Mouse (Mus musculus) adrenal gland (tissue): ENCODE results near the gene Cryzl2.

Experiments
- intact Hi-C: fragments of 180-260 bp; cut with DNase I; formaldehyde crosslinking; loops from one replicate; pipeline ENCODE4 v1.15.1; 2025

Cryzl2 gene

DNA sequence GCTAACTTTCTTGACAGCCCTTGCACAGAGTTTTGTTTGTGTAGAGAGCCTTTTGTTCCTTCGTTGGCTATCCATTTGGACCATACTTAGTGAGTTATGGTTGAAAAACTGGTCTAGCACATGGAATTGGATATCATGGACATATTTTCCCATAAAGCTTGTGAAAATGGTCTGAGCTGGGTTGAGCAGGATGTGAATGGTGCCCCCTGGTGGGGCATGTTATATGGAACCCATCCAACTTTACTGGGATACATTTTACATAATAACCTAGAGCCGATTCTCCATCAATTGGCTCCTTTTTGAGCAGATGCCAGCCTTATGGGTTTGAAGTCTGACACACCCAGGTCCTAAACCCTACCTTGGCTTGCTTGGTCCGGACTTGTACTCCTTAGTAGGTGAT is 6.8 kb downstream of the Cryzl2 start:
- intact Hi-C loops = no loop called here

GRCm38 (mm10) chr1:157467866-157468265 is 9.5 kb downstream of the Cryzl2 start:
- intact Hi-C loops = no loop called here

DNA sequence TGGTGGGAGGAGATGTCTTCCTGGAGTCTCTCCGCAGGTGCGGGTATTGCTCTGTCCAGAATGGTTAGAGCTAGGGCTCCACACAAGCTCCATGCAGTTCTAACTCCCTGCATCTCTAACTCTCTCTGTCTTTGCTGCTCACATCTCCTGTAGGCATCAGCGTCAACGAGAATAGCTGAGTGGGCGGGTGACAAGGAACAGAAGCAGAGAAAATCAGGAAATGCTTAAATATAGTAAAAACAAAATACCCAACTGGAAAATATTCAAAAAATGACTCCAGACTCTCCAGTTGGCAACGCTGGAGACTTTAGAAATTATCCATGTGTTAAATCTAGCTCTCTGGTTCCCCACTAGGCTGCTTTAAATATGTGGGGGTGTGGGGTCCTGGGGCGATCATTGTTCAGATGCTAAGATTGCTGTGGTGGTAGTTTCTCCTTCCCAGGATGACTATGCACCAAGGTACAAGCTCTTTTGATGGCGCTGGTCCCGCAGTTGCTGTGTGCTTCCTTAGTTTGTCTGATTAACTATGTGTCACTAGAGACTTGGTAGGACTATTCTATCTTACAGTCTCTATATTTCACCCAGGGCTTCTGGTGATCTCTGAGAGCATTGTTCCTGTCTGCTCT is 12.5 kb downstream of the Cryzl2 start:
- intact Hi-C loops = loop anchor here (5.0 kb wide), 1 partner anchor 61 kb away; no protein-coding TSS in a partner anchor

GRCm38 (mm10) chr1:157472716-157473115 is 14.3 kb downstream of the Cryzl2 start:
- intact Hi-C loops = loop anchor here (5.0 kb wide), 1 partner anchor 60 kb away; no protein-coding TSS in a partner anchor

DNA sequence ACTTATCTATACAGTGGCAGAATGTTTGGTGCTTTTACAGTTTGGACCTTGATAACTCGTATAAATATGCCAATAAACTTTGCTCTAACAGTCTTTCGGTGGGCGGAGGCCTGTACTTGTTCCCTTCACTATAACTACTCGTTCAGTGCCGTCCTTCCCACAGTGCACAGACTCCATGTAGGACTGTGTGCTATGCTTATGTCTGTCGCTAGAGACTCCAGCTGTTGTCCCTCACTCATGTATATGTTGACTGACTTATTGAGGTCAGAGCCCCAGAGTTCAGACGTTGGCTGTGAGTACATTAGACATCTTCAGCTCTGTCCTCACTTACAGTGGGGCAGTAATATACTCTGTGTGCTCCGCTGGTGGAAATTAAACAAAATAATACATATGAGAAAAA is 16.5 kb downstream of the Cryzl2 start:
- intact Hi-C loops = loop anchor here (5.0 kb wide), 1 partner anchor 57 kb away; no protein-coding TSS in a partner anchor

DNA sequence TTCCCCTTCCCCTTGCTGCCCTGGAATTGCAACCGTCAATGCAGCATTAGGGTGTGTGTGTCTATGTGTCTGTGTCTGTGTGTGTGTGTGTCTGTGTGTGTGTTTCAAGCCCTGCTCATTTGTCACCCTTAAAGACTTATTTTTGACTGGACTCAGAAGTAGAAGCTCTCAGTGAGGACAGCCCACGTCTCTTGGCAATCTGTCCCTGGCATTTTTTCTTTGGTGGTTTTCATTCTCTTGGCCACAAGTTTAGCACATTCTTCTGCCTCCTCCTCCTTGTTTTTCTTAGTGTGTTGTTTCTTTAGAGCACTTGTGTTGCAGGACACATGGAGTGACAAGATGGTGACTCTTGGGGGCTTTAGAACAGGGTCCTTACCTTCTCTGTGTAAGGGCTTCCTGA is 17.9 kb downstream of the Cryzl2 start:
- intact Hi-C loops = no loop called here

GRCm38 (mm10) chr1:157480090-157480489 is 21.7 kb downstream of the Cryzl2 start:
- intact Hi-C loops = no loop called here

DNA sequence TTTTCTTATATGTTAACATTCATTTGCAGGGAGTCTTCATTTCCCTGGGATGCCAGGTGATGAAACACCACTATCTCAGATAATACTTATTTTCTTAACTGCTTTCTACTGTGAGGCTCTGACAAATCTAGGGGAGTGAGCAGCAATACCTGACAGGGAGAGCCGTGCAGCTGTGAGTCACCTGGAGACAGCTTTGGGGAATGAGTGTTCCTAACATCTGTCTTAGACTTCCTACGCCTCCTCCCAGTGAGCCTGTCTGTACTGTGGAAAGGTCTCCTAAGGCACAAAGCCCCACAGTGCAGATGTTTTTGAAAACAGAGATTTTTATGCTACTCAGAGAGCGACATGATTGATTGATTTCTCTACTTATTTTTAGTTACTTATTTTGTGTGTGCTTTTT is 22.5 kb downstream of the Cryzl2 start:
- intact Hi-C loops = no loop called here

- intact Hi-C loops = no loop called here
Observed at GRCm38 (mm10) chr1:157481666-157482065, 23.3 kb downstream of the Cryzl2 start.

GRCm38 (mm10) chr1:157484161-157484560 is 25.8 kb downstream of the Cryzl2 start:
- intact Hi-C loops = no loop called here

DNA sequence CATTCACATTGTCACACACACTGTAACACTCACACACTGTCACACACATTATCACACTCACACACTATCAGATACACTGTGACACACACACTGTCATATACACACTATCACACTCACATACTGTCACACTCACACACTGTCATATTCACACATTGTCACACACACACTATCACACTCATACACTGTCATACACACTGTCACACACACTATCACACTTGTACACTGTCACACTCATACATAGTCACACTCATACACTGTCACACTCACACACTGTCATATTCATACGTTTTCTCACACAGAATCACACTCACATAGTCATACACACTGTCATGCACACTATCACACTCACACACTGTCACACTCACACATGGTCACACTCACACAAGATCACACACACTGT is 42.3 kb downstream of the Cryzl2 start:
- intact Hi-C loops = no loop called here

- intact Hi-C loops = no loop called here
Observed at GRCm38 (mm10) chr1:157501352-157501945, 43.1 kb downstream of the Cryzl2 start.

DNA sequence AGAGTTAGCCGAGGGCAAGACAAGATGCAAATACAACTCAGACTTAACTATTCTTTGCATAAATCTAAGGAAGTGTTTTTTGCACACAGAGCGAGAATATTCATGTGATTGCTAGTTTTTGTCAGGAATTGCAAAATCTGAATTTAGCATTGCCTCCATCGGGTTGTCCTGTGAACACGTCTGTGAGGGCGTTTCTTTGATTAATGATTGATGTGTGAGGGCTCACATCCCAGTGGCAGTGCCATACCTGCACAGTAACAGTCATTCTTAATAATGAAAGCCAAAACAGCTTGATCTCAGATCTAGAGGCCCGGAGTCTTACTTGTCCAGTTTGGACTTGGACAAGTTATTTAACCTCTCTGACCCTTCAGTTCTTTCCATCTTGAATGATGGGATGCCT is 44.7 kb downstream of the Cryzl2 start:
- intact Hi-C loops = no loop called here

DNA sequence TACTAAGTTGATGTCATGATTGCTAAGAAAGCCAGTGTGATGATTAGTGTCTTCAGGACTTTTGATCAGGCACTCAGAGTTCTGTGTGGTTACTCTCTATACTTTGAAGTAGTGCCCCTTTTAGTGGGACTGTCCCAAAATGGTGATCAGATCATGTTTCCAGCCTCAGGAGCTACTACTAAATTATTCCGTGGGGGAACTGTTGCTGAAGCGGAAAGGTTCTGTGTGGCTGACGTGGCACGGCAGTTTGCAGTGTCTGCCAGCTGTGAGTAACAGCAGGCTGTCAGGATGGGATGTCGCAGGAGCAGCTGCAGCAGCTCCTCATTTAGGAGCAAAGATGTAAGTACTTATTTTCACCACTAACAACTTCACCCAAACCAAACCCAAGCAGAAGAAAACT is 48.1 kb downstream of the Cryzl2 start, which contains the start of gene Sec16b:
Sec16b (plus strand) TSS at position 207 of the 400 bp plus-strand sequence.
- intact Hi-C loops = no loop called here

GRCm38 (mm10) chr1:157506995-157507595 is 48.7 kb downstream of the Cryzl2 start:
- intact Hi-C loops = no loop called here

DNA sequence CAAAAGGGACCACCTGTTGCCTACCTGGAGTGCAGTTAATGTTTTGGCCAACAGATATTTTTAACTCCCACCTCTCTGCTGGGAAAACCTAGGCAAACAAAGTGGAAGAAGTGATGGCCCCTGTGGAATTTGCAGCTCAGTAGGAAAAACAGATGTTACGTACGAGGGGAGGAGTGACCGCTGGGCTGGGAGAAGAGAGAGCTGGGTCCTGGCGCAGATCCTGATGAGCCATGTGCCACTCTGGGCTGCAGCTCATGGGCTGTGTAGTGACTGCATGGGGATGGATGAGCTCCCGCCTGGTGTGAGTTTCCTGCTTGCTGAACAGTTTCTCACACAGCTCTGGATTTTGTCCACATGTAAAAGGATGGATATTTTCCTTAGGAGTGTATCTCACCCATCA is 49.4 kb downstream of the Cryzl2 start:
- intact Hi-C loops = no loop called here

- intact Hi-C loops = no loop called here
Observed at GRCm38 (mm10) chr1:157512690-157513448, 54.5 kb downstream of the Cryzl2 start.

DNA sequence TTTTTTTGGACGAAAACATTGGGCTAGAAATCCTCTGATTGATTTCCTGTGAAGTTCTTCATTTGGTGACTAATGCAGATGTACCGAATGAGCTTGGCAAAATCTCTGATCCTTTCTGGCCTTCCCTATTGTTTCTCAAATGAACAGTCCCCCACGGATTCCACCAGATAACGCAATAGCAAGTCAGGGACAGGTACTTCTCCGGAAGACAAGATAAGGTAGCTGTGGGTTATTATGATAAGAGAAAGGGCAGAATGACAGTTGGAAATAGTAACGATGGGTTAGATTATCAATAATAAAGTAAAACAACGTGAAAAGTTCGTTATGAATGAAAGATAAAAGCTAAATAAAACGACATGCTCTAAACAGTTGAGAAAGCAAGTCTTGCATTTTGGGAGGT is 55.2 kb downstream of the Cryzl2 start:
- intact Hi-C loops = no loop called here

DNA sequence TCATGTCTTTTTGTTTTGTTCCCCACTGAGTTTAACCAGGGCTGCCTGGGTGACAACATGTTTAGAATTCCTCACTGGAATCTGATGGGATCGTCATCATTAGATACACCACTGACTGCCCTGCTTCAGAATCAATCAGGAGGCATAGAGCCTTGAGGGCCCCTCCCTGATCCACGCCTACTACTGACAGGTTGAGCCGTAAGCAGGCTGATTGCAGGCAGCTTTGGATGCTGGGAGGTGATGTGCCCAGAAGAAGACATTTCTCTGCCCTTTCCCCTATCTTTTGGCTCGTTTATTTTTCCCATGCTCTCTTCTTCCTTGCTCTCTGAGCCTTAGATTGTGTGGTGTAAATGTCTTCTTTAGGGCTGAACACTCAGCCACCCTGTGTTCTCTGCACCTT is 55.9 kb downstream of the Cryzl2 start:
- intact Hi-C loops = no loop called here

DNA sequence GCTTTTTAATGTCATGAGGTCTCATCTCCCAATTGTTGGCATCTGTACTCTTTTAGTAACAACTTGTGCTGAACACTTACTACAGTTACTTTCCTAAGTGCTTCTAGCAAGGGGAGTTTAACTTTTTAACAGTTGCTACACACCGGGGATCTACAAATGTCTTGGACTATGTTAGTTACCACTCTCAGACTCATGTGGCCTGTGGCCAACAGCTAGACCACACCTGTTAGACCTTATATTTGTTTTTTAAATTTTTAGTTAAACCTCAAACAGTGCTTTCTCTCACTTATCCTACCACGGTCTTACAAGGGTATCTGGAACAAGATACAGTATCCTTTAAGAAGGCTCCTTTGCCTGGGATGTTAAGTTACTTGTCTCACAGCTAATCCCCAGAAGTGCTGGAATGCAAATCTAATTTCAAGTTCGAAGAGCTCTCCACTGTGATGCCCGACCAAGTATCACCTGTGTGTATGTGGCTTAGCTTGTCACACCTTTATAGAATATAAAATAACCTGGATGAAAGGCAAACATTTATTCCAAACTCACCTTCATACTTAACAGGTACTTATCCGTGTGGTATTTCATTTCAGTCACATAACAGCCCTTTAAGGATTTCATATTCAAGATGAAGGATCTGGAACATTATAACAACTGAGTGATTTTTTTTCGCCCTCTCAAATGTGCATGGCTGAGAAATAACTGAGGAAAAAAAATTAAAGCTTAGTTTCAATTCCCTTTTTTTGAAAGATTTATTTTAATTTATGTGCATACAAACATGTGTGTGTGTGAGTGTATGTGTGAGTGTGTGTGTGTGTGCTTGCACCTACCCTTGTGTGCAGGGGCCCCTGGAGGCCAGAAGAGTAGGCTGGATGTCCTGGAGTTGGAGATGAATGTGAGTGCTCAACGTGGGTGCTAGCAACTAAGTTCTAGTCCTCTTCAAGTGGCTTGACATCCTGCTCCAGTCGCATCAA is 58.7 kb downstream of the Cryzl2 start:
- intact Hi-C loops = no loop called here

DNA sequence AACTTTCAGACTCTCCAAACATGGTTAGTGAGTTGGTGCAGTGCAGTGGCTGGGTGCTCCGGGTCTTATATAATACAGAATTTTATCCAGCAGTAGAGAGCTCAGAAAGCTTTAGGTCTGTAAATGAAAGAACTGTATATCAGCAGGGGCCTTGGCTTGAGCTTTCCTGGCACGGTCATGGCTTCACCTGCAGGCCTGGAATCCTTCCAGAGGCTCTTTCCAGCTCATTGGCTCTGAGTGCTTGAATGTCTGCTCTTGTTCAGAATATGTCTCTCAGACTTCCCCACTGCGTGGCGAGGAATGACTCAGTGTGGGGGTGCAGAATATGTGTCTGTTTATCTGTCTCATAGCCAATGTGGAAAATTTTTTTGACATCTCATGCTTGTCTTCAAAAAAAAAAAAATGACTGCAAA is 59.7 kb downstream of the Cryzl2 start:
- intact Hi-C loops = no loop called here
